Mouse (Mus musculus) urinary bladder, postnatal 36 days (tissue): ENCODE results near the gene Plekha1.

Experiments
- DNase-seq, 2 experiments: peaks; one replicate each; pipeline ENCODE4 v3.0.0; 2022; ENCODE audit warnings: low spot score in 2 of 2, mixed read lengths in 1 of 2

Plekha1 gene

GRCm38 (mm10) chr7:130954177-130954601 lies 88.6 kb downstream of the Plekha1 start:
- DNase-seq = no peak

GRCm38 (mm10) chr7:130958551-130958950 lies 93.0 kb downstream of the Plekha1 start:
- no peak for DNase-seq

GRCm38 (mm10) chr7:130959868-130960267 lies 94.3 kb downstream of the Plekha1 start:
- peak; percentile 55 to 77 for DNase-seq

- no peak for DNase-seq
Measured at GRCm38 (mm10) chr7:130961429-130961828, 95.9 kb downstream of the Plekha1 start.
